ENCODE assay signal across 22 mouse cellular contexts in genomic region chr1:43196059-43196458, GRCm38 (mm10). TPM values are rescaled to one million over a fixed set of nuclear protein-coding genes. Genes with fewer than 3 reads are reported as not detected.
DNase-seq lines count a peak whose midpoint lies in the region; ATAC-seq and TF ChIP-seq lines count a peak whose summit lies in the region.
"Had no signal": no experiment of that assay in that cellular context is flagged by ENCODE, and none has a peak within 500 bp of the region (broad histone marks: within the 10 kb centered on the region; RNA-seq: fewer than 3 reads in every experiment).

No protein-coding gene starts in this region.

- TF ChIP-seq CTCF in small intestine, adult 2 months (IDR thresholded peaks at IDR 0.05; ENCODE audit: extremely low read depth, insufficient read length, insufficient replicate concordance, low read depth, low read length): no peak

- DNase-seq in heart, embryonic 10.5 days (ENCODE audit: low spot score): no peak
- DNase-seq in heart, postnatal 4 days: no peak
- no peak for DNase-seq in heart, adult 8-10 months (ENCODE audit: low spot score)
- DNase-seq in kidney, postnatal 36 days: no peak
- DNase-seq in cerebellum, adult 11 months: no peak
- DNase-seq: adrenal gland, postnatal 14 days; cerebellum, adult 8-10 months; cerebellum, postnatal 36 days; embryo, embryonic 11 days; gastrocnemius, postnatal 36 days; kidney, postnatal 14 days; lung, adult 2 months; lung, postnatal 14 days had no signal

- H3K36me3 ChIP-seq in heart, embryonic 10.5 days: no peaks in the 10 kb centered on the region
- no peaks in the 10 kb centered on the region for H3K36me3 ChIP-seq in heart, embryonic 16.5 days (ENCODE audit: control insufficient read depth, insufficient read depth)
- H3K36me3 ChIP-seq in kidney, embryonic 16.5 days (ENCODE audit: insufficient read depth, low read length): no peaks in the 10 kb centered on the region
- no peaks in the 10 kb centered on the region for H3K36me3 ChIP-seq in small intestine, adult 2 months (ENCODE audit: control insufficient read depth, insufficient read depth, low read length)
- H3K36me3 ChIP-seq: hindbrain, embryonic 12.5 days; limb, embryonic 13.5 days; liver, embryonic 12.5 days had no signal

- ATAC-seq in heart, embryonic 16.5 days (replicated peaks; ENCODE audit: extremely low read depth, insufficient read depth, low FRiP score): no peak
- ATAC-seq in kidney, embryonic 16.5 days (ENCODE audit: low FRiP score, low TSS enrichment): peak; percentile 32; the same call in 1 of the 2 replicates
- ATAC-seq: forebrain, embryonic 13.5 days; liver, embryonic 12.5 days had no signal

- no peaks in the 10 kb centered on the region for H3K27me3 ChIP-seq in heart, embryonic 10.5 days (ENCODE audit: insufficient read depth, poor library complexity, severe bottlenecking)
- H3K27me3 ChIP-seq in heart, embryonic 16.5 days (ENCODE audit: control insufficient read depth, insufficient read depth, low read length): no peaks in the 10 kb centered on the region
- H3K27me3 ChIP-seq in kidney, embryonic 16.5 days (ENCODE audit: insufficient read depth, low read length): no peaks in the 10 kb centered on the region
- H3K27me3 ChIP-seq in small intestine, adult 2 months (ENCODE audit: control insufficient read depth, insufficient read depth, low read length): no peaks in the 10 kb centered on the region
- H3K27me3 ChIP-seq: forebrain, embryonic 13.5 days; hindbrain, embryonic 12.5 days; limb, embryonic 13.5 days; liver, embryonic 12.5 days had no signal

- TF ChIP-seq POLR2A in small intestine, adult 2 months (IDR thresholded peaks at IDR 0.05; ENCODE audit: low read depth, low read length): no peak

- WGBS in heart, embryonic 10.5 days: 42% methylated on average over 1 of the region's 1 CpGs
- WGBS in heart, embryonic 16.5 days: 21% methylated on average over 1 of the region's 1 CpGs
- WGBS in kidney, embryonic 16.5 days: 11% methylated on average over 1 of the region's 1 CpGs
- WGBS in small intestine, adult 2 months: 51% methylated on average over 1 of the region's 1 CpGs

- peak overlapping the region; percentile 35 for H3K4me3 ChIP-seq in heart, embryonic 10.5 days
- H3K4me3 ChIP-seq in heart, embryonic 16.5 days (ENCODE audit: low read length): peak overlapping the region; percentile 63
- peak overlapping the region; percentile 13; the same call in 1 of the 2 replicates for H3K4me3 ChIP-seq in kidney, embryonic 16.5 days (ENCODE audit: low read length)
- H3K4me3 ChIP-seq in small intestine, adult 2 months (ENCODE audit: low read depth, low read length): no peak overlapping the region
- H3K4me3 ChIP-seq: forebrain, embryonic 13.5 days; hindbrain, embryonic 12.5 days; limb, embryonic 13.5 days; liver, embryonic 12.5 days had no signal

- peaks cover 25% of the 10 kb centered on the region for H3K4me1 ChIP-seq in heart, embryonic 10.5 days
- H3K4me1 ChIP-seq in heart, embryonic 16.5 days (ENCODE audit: control insufficient read depth, insufficient read depth, low read length): peaks cover 14% of the 10 kb centered on the region
- peaks cover 21% of the 10 kb centered on the region; the same call in 1 of the 2 replicates for H3K4me1 ChIP-seq in kidney, embryonic 16.5 days (ENCODE audit: insufficient read depth, low read length)
- H3K4me1 ChIP-seq in small intestine, adult 2 months (ENCODE audit: control insufficient read depth, insufficient read depth, insufficient read length, low read length): peaks cover 7% of the 10 kb centered on the region; the same call in 1 of the 2 replicates
- H3K4me1 ChIP-seq: forebrain, embryonic 13.5 days; hindbrain, embryonic 12.5 days; limb, embryonic 13.5 days; liver, embryonic 12.5 days had no signal

- peak overlapping the region; percentile 59 for H3K4me2 ChIP-seq in heart, embryonic 16.5 days (ENCODE audit: low read depth, low read length)
- H3K4me2 ChIP-seq in kidney, embryonic 16.5 days (replicated peaks; ENCODE audit: low read depth, low read length): peak overlapping the region; percentile 23
- H3K4me2 ChIP-seq: forebrain, embryonic 13.5 days; hindbrain, embryonic 12.5 days; limb, embryonic 13.5 days; liver, embryonic 12.5 days; midbrain, embryonic 11.5 days had no signal

- no peaks in the 10 kb centered on the region for H3K9me3 ChIP-seq in heart, embryonic 10.5 days
- no peaks in the 10 kb centered on the region for H3K9me3 ChIP-seq in heart, embryonic 16.5 days (replicated peaks; ENCODE audit: control insufficient read depth, low read length)
- H3K9me3 ChIP-seq in kidney, embryonic 16.5 days (ENCODE audit: low read length): no peaks in the 10 kb centered on the region
- H3K9me3 ChIP-seq: forebrain, embryonic 13.5 days; hindbrain, embryonic 12.5 days; limb, embryonic 13.5 days; liver, embryonic 12.5 days had no signal

- peak overlapping the region; percentile 77 for H3K9ac ChIP-seq in heart, embryonic 16.5 days (ENCODE audit: low read length)
- H3K9ac ChIP-seq in kidney, embryonic 16.5 days (replicated peaks; ENCODE audit: low read length): peak overlapping the region; percentile 22; the same call in 1 of the 2 replicates
- H3K9ac ChIP-seq: forebrain, embryonic 13.5 days; hindbrain, embryonic 12.5 days; limb, embryonic 13.5 days; liver, embryonic 12.5 days had no signal

- H3K27ac ChIP-seq in heart, embryonic 10.5 days: peak overlapping the region; percentile 83
- peak overlapping the region; percentile 97 for H3K27ac ChIP-seq in heart, embryonic 16.5 days (ENCODE audit: low read length)
- H3K27ac ChIP-seq in kidney, embryonic 16.5 days (ENCODE audit: low read length): peak overlapping the region; percentile 90
- peak overlapping the region; percentile 8; the same call in 1 of the 2 replicates for H3K27ac ChIP-seq in small intestine, adult 2 months (ENCODE audit: insufficient read depth, low read depth, low read length)
- H3K27ac ChIP-seq: forebrain, embryonic 13.5 days; hindbrain, embryonic 12.5 days; limb, embryonic 13.5 days; liver, embryonic 12.5 days had no signal

RNA-seq across cellular contexts. Expression of gene Fhl2, which starts 0.7 kb away (rescaled TPM):
- 112 and 178 TPM in 2 replicates for polyA plus RNA-seq in heart, embryonic 10.5 days (2016; fragmentation: Nextera tagmentation; extraction: Ambion mirVana)
- 1,000 to 10,000 TPM; 1,103 to 1,257 TPM for total RNA-seq in heart, postnatal 4 days (2021)
- polyA plus RNA-seq in heart, embryonic 16.5 days (2015; fragmentation: Nextera tagmentation; extraction: Ambion mirVana): 426 and 443 TPM in 2 replicates
- 1,000 to 10,000 TPM; 1,741 to 2,078 (median 1,948) TPM for total RNA-seq in heart, adult 8-10 months (2022)
- 101 and 104 TPM in 2 replicates for polyA plus RNA-seq in kidney, embryonic 16.5 days (2015; fragmentation: Nextera tagmentation; extraction: Ambion mirVana)
- 33.4 and 56.9 TPM in 2 replicates for polyA plus RNA-seq in small intestine, adult 2 months (2012; rRNA removed)
- total RNA-seq: megakaryocyte progenitor cell, adult 5-6 weeks had no signal

Comparison
In these comparisons a context has a peak if more than half of its experiments do, and no peak if none do; other contexts are left out.
1. H3K27ac ChIP-seq: peak in every context shown above with its lines; median percentile 97 in heart, embryonic 16.5 days; 90 in kidney, embryonic 16.5 days; 83 in heart, embryonic 10.5 days; 8 in small intestine, adult 2 months.